Mouse (Mus musculus) kidney, adult 2 months (tissue): ENCODE measurements at regions not wholly inside any gene's neighbourhood (a gene's known extent, or its start where the extent isn't known, plus 50 kb on each side); places are given as distances from the start of the nearest gene placed in this dataset.
A peak's percentile ranks its signal among the peaks of the same experiment; 100 is the strongest.
"Not testable (repeated sequence)": the region's sequence is repeated elsewhere in the genome, so short reads cannot be mapped to it uniquely, and the experiment has no call there.

ENCODE experiments used
- DNase-seq: peaks from one replicate; pipeline ENCODE4 v3.0.0; 2021
- H3K27ac ChIP-seq: fragments of 200-500 bp; 2 replicates; pipeline ENCODE4 v1.5.1; 2012; ENCODE audit warnings: low read depth, low read length, control low read depth, inconsistent platforms; ENCODE audit not compliant: insufficient read depth
- H3K27me3 ChIP-seq: fragments of 200-500 bp; replicated peaks from 2 replicates; pipeline ENCODE4 v1.6.1; 2012; ENCODE audit warnings: mild to moderate bottlenecking, moderate library complexity, low read length, inconsistent platforms; ENCODE audit not compliant: control insufficient read depth, insufficient read depth
- H3K36me3 ChIP-seq: fragments of 200-500 bp; 2 replicates; pipeline ENCODE4 v1.6.1; 2012; ENCODE audit warnings: mild to moderate bottlenecking, moderate library complexity, low read length, inconsistent platforms; ENCODE audit not compliant: control insufficient read depth, insufficient read depth
- H3K4me1 ChIP-seq: fragments of 200-500 bp; 2 replicates; pipeline ENCODE4 v1.6.1; 2011; ENCODE audit warnings: low read length; ENCODE audit not compliant: control insufficient read depth, insufficient read depth
- H3K4me3 ChIP-seq: fragments of 200-500 bp; 2 replicates; pipeline ENCODE4 v1.5.1; 2011; ENCODE audit warnings: mild to moderate bottlenecking, low read depth, low read length, control low read depth; ENCODE audit not compliant: insufficient read depth
- CTCF ChIP-seq: fragments of 200-500 bp; conservative IDR thresholded peaks from 2 replicates; pipeline ENCODE4 v1.5.1; 2011; ENCODE audit warnings: low read depth, mild to moderate bottlenecking, control low read depth, low read length, moderate library complexity, mixed read lengths; ENCODE audit not compliant: insufficient read depth, insufficient read length
- POLR2A ChIP-seq: fragments of 200-500 bp; IDR thresholded peaks from one replicate; pipeline ENCODE4 v1.6.1; 2011; ENCODE audit warnings: low read depth, low read length, control low read depth
- WGBS: fragments of 180-500 bp; shearing (Covaris S2); methylation state at CpG from one replicate; pipeline ENCODE4 v1.1.7; 2018; 5-methylcytosine and 5-hydroxymethylcytosine counted together

GRCm38 (mm10) chr11:94872921-94873320 lies 63.1 kb upstream of the Col1a1 start:
- TF ChIP-seq CTCF (no peak), POLR2A (no peak)
- Histone ChIP-seq H3K27me3 (no peaks in the 10 kb centered on the region), H3K4me3 (peak overlapping the region; percentile 22; the same call in 1 of the 2 replicates), H3K4me1 (0 out of 2 replicates have a peak, but pooled peaks cover 3% of the 10 kb centered on the region), H3K27ac (0 out of 2 replicates have a peak overlapping the region, but pooled peaks have one; percentile 3), H3K36me3 (no peaks in the 10 kb centered on the region)
- peak; percentile 36 for DNase-seq
- 4% methylated on average over 19 of the region's 19 CpGs for WGBS

DNA sequence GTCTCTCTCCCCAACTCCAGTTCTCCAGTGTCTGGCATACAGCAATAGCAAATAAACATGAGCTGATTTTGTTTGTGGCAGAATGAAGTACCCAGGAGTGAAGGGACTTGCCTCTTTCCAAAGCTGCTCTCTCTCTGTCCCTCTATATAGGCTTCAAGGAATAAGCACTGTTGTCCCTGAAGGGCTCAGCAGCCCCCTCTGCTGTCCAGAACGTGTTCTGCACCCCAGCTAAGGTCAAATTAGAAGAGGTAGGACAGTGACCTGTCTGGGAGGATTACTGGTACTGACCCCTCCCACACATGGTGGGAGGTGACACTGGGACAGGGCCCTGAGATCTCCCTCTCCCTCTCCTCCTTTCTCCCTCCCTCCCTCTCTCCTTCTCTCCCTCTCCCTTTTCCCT lies 65.7 kb upstream of the Col1a1 start:
- DNase-seq, result peak; percentile 65
- no peaks in the 10 kb centered on the region for H3K27me3 ChIP-seq
- no peak for TF ChIP-seq POLR2A
- peak; percentile 67 for TF ChIP-seq CTCF
- no peaks in the 10 kb centered on the region for H3K36me3 ChIP-seq
- 0 out of 2 replicates have a peak, but pooled peaks cover 3% of the 10 kb centered on the region for H3K4me1 ChIP-seq
- WGBS, result 0% methylated on average over 1 of the region's 1 CpGs
- no peak overlapping the region for H3K4me3 ChIP-seq
- H3K27ac ChIP-seq, result no peak overlapping the region

- not testable (repeated sequence) for H3K4me3 ChIP-seq, H3K27me3 ChIP-seq, H3K4me1 ChIP-seq, H3K27ac ChIP-seq, H3K36me3 ChIP-seq
- peak; percentile 37 for DNase-seq
- WGBS, result 31% methylated on average over 4 of the region's 4 CpGs
Observed at GRCm38 (mm10) chr11:94869866-94870265, 66.2 kb upstream of the Col1a1 start.

DNA sequence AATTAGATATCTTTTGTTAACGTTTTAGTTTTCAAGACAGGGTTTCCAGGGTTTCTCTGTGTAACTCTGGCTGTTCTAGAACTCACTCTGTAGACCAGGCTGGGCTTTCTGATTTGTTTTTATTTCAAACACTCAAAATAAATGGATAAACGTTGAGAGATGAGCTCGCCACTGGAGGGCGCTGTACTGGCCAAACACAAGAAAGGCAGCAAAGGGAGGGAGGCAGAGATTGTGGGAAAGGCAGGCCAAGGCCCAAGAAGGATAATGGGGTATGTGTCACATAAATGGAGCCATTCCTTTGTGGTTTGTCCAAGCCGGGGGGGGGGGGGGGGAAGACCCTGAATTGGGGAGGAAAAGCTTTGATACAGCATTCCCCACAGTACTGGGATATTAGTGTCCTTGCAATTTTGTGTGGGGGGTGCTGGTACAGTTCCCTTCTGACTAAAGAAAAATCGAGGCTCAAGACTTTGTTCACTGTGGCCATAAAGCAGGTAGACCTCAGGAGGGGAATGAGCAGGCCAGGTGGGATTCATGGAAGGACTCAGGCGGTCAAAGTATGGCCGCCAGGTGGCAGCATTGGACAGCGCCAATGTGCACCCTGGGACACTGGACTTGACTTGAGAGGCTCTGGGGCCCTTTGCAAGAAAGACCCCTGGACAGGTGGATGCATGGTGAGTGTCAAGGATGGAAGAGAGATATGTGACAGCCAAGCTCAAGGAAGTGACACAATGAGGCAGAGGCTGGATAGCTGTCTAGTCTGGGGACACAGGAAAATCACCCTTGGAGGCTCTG lies 69.7 kb upstream of the Col1a1 start:
- H3K27ac ChIP-seq, result no peak overlapping the region
- 15% methylated on average over 9 of the region's 9 CpGs for WGBS
- H3K4me3 ChIP-seq, result no peak overlapping the region
- H3K4me1 ChIP-seq, result no peaks in the 10 kb centered on the region
- peak; percentile 73 for DNase-seq
- H3K27me3 ChIP-seq, result no peaks in the 10 kb centered on the region
- TF ChIP-seq POLR2A (no peak), CTCF (peak; percentile 79)
- no peaks in the 10 kb centered on the region for H3K36me3 ChIP-seq

GRCm38 (mm10) chr11:94850129-94850528 lies 67.6 kb upstream of the Tmem92 start:
- no peaks in the 10 kb centered on the region for H3K27me3 ChIP-seq
- DNase-seq, result no peak
- TF ChIP-seq POLR2A, result no peak
- WGBS, result 94% methylated on average over 3 of the region's 3 CpGs
- no peaks in the 10 kb centered on the region for H3K4me1 ChIP-seq
- H3K36me3 ChIP-seq, result no peaks in the 10 kb centered on the region
- no peak overlapping the region for H3K27ac ChIP-seq
- no peak overlapping the region for H3K4me3 ChIP-seq

- no peaks in the 10 kb centered on the region for H3K36me3 ChIP-seq
- no peaks in the 10 kb centered on the region for H3K4me1 ChIP-seq
- no peak overlapping the region for H3K4me3 ChIP-seq
- no peak for DNase-seq
- no peaks in the 10 kb centered on the region for H3K27me3 ChIP-seq
- no peak overlapping the region for H3K27ac ChIP-seq
- TF ChIP-seq POLR2A, result no peak
- TF ChIP-seq CTCF, result peak; percentile 34; the same call in 1 of the 2 replicates
Observed at GRCm38 (mm10) chr11:94839133-94839532, 56.6 kb upstream of the Tmem92 start.

- Histone ChIP-seq H3K4me1 (no peaks in the 10 kb centered on the region), H3K27ac (no peak overlapping the region), H3K27me3 (no peaks in the 10 kb centered on the region), H3K4me3 (no peak overlapping the region), H3K36me3 (no peaks in the 10 kb centered on the region)
- WGBS, result 64% methylated on average over 3 of the region's 3 CpGs
- no peak for DNase-seq
- no peak for TF ChIP-seq CTCF
- no peak for TF ChIP-seq POLR2A
Observed at GRCm38 (mm10) chr11:94838140-94838539, 55.6 kb upstream of the Tmem92 start.

GRCm38 (mm10) chr11:94836347-94836746 lies 53.8 kb upstream of the Tmem92 start:
- H3K36me3 ChIP-seq, result no peaks in the 10 kb centered on the region
- no peak overlapping the region for H3K27ac ChIP-seq
- no peaks in the 10 kb centered on the region for H3K27me3 ChIP-seq
- no peaks in the 10 kb centered on the region for H3K4me1 ChIP-seq
- DNase-seq, result peak; percentile 36
- no peak for TF ChIP-seq POLR2A
- no peak for TF ChIP-seq CTCF
- H3K4me3 ChIP-seq, result no peak overlapping the region
